ENCODE assay signal across 7 mouse cellular contexts in the genomic region with DNA sequence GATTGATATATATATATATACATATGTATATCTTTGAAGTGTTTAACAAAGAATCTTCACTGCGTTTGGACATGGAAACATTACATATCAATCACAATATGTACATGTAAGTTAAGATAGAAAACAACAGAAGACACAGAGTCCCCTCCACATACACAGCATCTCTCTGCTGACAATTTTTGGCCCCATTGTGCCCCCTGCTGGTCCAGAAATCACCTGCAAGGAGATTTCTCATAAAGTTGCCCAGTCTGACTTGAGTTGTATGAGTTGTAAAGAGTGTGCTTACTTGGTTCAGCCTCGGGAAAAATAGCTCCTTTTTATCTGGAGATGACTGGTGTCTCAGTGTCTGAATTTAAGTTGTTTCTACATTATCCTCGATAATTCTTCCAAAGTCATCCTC.
A peak's percentile ranks its signal among the peaks of the same experiment; 100 is the strongest.
DNase-seq lines count a peak whose midpoint lies in the region; ATAC-seq and TF ChIP-seq lines count a peak whose summit lies in the region.
"Not testable (repeated sequence)": the region's sequence is repeated elsewhere in the genome, so short reads cannot be mapped to it uniquely, and the experiment has no call there.

No protein-coding gene starts in this region.

- not testable (repeated sequence) for H3K27me3 ChIP-seq in liver, postnatal 0 days (ENCODE audit: insufficient read depth, low read length); thymus, adult 2 months (ENCODE audit: control insufficient read depth, insufficient read depth, low read length)

- ATAC-seq in liver, postnatal 0 days: not testable (repeated sequence)

- H3K4me2 ChIP-seq in liver, postnatal 0 days (ENCODE audit: low read depth, low read length): not testable (repeated sequence)

- TF ChIP-seq EP300 in liver, postnatal 0 days (IDR thresholded peaks at IDR 0.05; ENCODE audit: low read depth): not testable (repeated sequence)

- not testable (repeated sequence) for H3K4me3 ChIP-seq in liver, postnatal 0 days (ENCODE audit: low read depth, low read length); thymus, adult 2 months (ENCODE audit: control insufficient read depth, insufficient read depth, low read length)

- H3K4me1 ChIP-seq in liver, postnatal 0 days (ENCODE audit: insufficient read depth); thymus, adult 2 months (replicated peaks; ENCODE audit: control insufficient read depth, insufficient read depth, low read length): not testable (repeated sequence)

- 49% methylated on average over 3 of the region's 3 CpGs for WGBS in liver, postnatal 0 days (ENCODE audit: insufficient replicate concordance)
- 50% methylated on average over 3 of the region's 3 CpGs for WGBS in thymus, adult 2 months

- H3K9ac ChIP-seq in liver, postnatal 0 days (replicated peaks): not testable (repeated sequence)

- not testable (repeated sequence) for H3K9me3 ChIP-seq in liver, postnatal 0 days (ENCODE audit: low read length)

- not testable (repeated sequence) for H3K27ac ChIP-seq in liver, postnatal 0 days (ENCODE audit: low read depth); thymus, adult 2 months (ENCODE audit: control insufficient read depth, insufficient read depth, low read length)

- peak; percentile 28 to 30 for DNase-seq in B cell, adult 2 months
- peak; percentile 2 to 15 for DNase-seq in CD8-positive naive resting alpha-beta T cell, adult 2 months (ENCODE audit: low read depth in 2 of 2, low spot score in 2 of 2)
- peak; percentile 7 to 57 for DNase-seq in adrenal gland, adult (ENCODE audit: inconsistent age in 2 of 2, low spot score in 1 of 2)
- peak; percentile 6 for DNase-seq in adrenal gland, postnatal 14 days
- DNase-seq in liver, postnatal 0 days: peak; percentile 19
- DNase-seq in thymus, adult 2 months: peak; percentile 27
- peak; percentile 33 for DNase-seq in thymus, postnatal 25 days

- not testable (repeated sequence) for TF ChIP-seq POLR2A in thymus, adult 2 months (IDR thresholded peaks at IDR 0.05; ENCODE audit: control insufficient read depth, extremely low read depth, insufficient read depth, low read length, poor library complexity)

- not testable (repeated sequence) for H3K36me3 ChIP-seq in liver, postnatal 0 days (replicated peaks; ENCODE audit: insufficient read depth, low read length); thymus, adult 2 months (ENCODE audit: control insufficient read depth, insufficient read depth, low read length)

- 0 out of 2 replicates have a peak, but pooled peaks have one; percentile 26 for TF ChIP-seq CTCF in liver, postnatal 0 days (IDR thresholded peaks at IDR 0.05; ENCODE audit: low read depth)
- TF ChIP-seq CTCF in thymus, adult 2 months (IDR thresholded peaks at IDR 0.05; ENCODE audit: borderline replicate concordance, control insufficient read depth, extremely low read depth, insufficient read depth, low read length, poor library complexity): not testable (repeated sequence)
